Mouse (Mus musculus) megakaryocyte, embryonic 14.5 days (primary cell): ENCODE measurements around the gene Pstk.

Experiments used
- FLI1 ChIP-seq: IDR thresholded peaks from 2 replicates; pipeline ENCODE4 v1.6.1; 2012; ENCODE audit warnings: low read length, inconsistent platforms, mixed read lengths
- GATA1 ChIP-seq: IDR thresholded peaks from 3 replicates; pipeline ENCODE4 v1.6.1; 2012; ENCODE audit warnings: mixed read lengths, low read length, inconsistent platforms, borderline replicate concordance

GRCm38 (mm10) chr7:131329416-131329815 lies 41.5 kb upstream of the Pstk start, which contains the start of gene Fam24b:
- no peak for TF ChIP-seq GATA1
- no peak for TF ChIP-seq FLI1
